Mouse (Mus musculus) bone marrow, adult 2 months (tissue): ENCODE data around the gene Nelfb.

ENCODE experiments used
- CTCF ChIP-seq: fragments of 200-500 bp; IDR thresholded peaks from 2 replicates; pipeline ENCODE4 v1.5.1; 2011; ENCODE audit warnings: low read length, control low read depth; ENCODE audit not compliant: control insufficient read depth, insufficient read depth
- POLR2A ChIP-seq: fragments of 200-500 bp; IDR thresholded peaks from 2 replicates; pipeline ENCODE4 v1.6.1; 2011; ENCODE audit warnings: low read depth, mild to moderate bottlenecking, control low read depth, low read length, borderline replicate concordance; ENCODE audit not compliant: control insufficient read depth

GRCm38 (mm10) chr2:25207593-25207992 lies 3.7 kb downstream of the Nelfb start:
- no peak for TF ChIP-seq CTCF
- TF ChIP-seq POLR2A, result no peak
